Comparison of ENCODE assay signal across 15 mouse cellular contexts in genomic region chr5:84353069-84353468, GRCm38 (mm10).
"Had no signal": no experiment of that assay in that cellular context is flagged by ENCODE, and none has a peak within 500 bp of the region (broad histone marks: within the 10 kb centered on the region; RNA-seq: fewer than 3 reads in every experiment).

No protein-coding gene starts in this region.

- H3K4me1 ChIP-seq: limb, embryonic 15.5 days; liver, embryonic 12.5 days; megakaryocyte, embryonic 14.5 days; neural tube, embryonic 13.5 days had no signal

- H3K27ac ChIP-seq: limb, embryonic 15.5 days; liver, embryonic 12.5 days; neural tube, embryonic 13.5 days had no signal

- H3K9ac ChIP-seq: limb, embryonic 15.5 days; liver, embryonic 12.5 days; lung, embryonic 14.5 days; neural tube, embryonic 13.5 days had no signal

- H3K36me3 ChIP-seq: limb, embryonic 15.5 days; liver, embryonic 12.5 days; neural tube, embryonic 13.5 days had no signal

- H3K27me3 ChIP-seq: limb, embryonic 15.5 days; liver, embryonic 12.5 days; megakaryocyte, embryonic 14.5 days; neural tube, embryonic 13.5 days had no signal

- H3K4me3 ChIP-seq: limb, embryonic 15.5 days; liver, embryonic 12.5 days; megakaryocyte, embryonic 14.5 days; neural tube, embryonic 13.5 days had no signal

- H3K9me3 ChIP-seq: limb, embryonic 15.5 days; liver, embryonic 12.5 days; megakaryocyte, embryonic 14.5 days; neural tube, embryonic 13.5 days had no signal

- ATAC-seq: liver, embryonic 12.5 days had no signal

- H3K4me2 ChIP-seq: limb, embryonic 15.5 days; liver, embryonic 12.5 days; lung, embryonic 14.5 days; neural tube, embryonic 13.5 days had no signal

- DNase-seq: kidney, adult 18-20 months; kidney, postnatal 14 days; layer of hippocampus, postnatal 36 days; lung, embryonic 14.5 days; lung, postnatal 10 days; lung, postnatal 4 days; retina, postnatal 1 day; right cerebral cortex, postnatal 4 days; spleen, adult 18-20 months; thymus, adult 2 months; thymus, postnatal 25 days had no signal
